Mouse (Mus musculus) limb, embryonic 13.5 days (tissue): ENCODE results near the gene Fbxo42. TPM values are rescaled to one million over a fixed set of nuclear protein-coding genes. Genes with fewer than 3 reads are reported as not detected.

Experiments
- ATAC-seq: fragments of 200-750 bp; cut with Nextera tagmentation; 2 replicates; pipeline ENCODE4 v1.8.0; 2017; ENCODE audit warnings: low read depth, moderate number of reproducible peaks, moderate TSS enrichment; ENCODE audit not compliant: low FRiP score
- H3K27ac ChIP-seq: fragments of 300-500 bp; sonication (generic); 2 replicates; pipeline ENCODE4 v1.5.1; 2015; ENCODE audit warnings: inconsistent platforms, mild to moderate bottlenecking, moderate library complexity
- H3K27me3 ChIP-seq: fragments of 300-500 bp; sonication (generic); 2 replicates; pipeline ENCODE4 v1.6.1; 2015; ENCODE audit warnings: mild to moderate bottlenecking, inconsistent platforms
- H3K36me3 ChIP-seq: fragments of 300-500 bp; sonication (generic); 2 replicates; pipeline ENCODE4 v1.6.1; 2015; ENCODE audit warnings: inconsistent platforms, mild to moderate bottlenecking, moderate library complexity
- H3K4me1 ChIP-seq: fragments of 300-500 bp; sonication (generic); 2 replicates; pipeline ENCODE4 v1.6.1; 2015; ENCODE audit warnings: inconsistent platforms
- H3K4me2 ChIP-seq: fragments of 300-500 bp; sonication (generic); replicated peaks from 2 replicates; pipeline ENCODE4 v1.6.1; 2015; ENCODE audit warnings: inconsistent platforms, mild to moderate bottlenecking, moderate library complexity
- H3K4me3 ChIP-seq: fragments of 300-500 bp; sonication (generic); 2 replicates; pipeline ENCODE4 v1.5.1; 2015; ENCODE audit warnings: moderate library complexity, mild to moderate bottlenecking, inconsistent platforms
- H3K9ac ChIP-seq: fragments of 300-500 bp; sonication (generic); 2 replicates; pipeline ENCODE4 v1.6.1; 2015; ENCODE audit warnings: mild to moderate bottlenecking, inconsistent platforms
- H3K9me3 ChIP-seq: fragments of 300-500 bp; sonication (generic); 2 replicates; pipeline ENCODE4 v1.6.1; 2016; ENCODE audit warnings: inconsistent platforms
- WGBS: fragments of 180-500 bp; shearing (Covaris S2); methylation state at CpG from one replicate; pipeline ENCODE4 v1.1.7; 2015; 5-methylcytosine and 5-hydroxymethylcytosine counted together
- polyA plus RNA-seq: library from polyadenylated mRNA; unstranded; fragments of >200 nt; fragmentation: Nextera tagmentation; extraction: Ambion mirVana; gene quantifications from 2 replicates; pipeline ENCODE4 v1.2.1, GENCODE M21; 2015

The Fbxo42 gene
- polyA plus RNA-seq, 1 experiment from 2014 or later, result 27.7 TPM

DNA sequence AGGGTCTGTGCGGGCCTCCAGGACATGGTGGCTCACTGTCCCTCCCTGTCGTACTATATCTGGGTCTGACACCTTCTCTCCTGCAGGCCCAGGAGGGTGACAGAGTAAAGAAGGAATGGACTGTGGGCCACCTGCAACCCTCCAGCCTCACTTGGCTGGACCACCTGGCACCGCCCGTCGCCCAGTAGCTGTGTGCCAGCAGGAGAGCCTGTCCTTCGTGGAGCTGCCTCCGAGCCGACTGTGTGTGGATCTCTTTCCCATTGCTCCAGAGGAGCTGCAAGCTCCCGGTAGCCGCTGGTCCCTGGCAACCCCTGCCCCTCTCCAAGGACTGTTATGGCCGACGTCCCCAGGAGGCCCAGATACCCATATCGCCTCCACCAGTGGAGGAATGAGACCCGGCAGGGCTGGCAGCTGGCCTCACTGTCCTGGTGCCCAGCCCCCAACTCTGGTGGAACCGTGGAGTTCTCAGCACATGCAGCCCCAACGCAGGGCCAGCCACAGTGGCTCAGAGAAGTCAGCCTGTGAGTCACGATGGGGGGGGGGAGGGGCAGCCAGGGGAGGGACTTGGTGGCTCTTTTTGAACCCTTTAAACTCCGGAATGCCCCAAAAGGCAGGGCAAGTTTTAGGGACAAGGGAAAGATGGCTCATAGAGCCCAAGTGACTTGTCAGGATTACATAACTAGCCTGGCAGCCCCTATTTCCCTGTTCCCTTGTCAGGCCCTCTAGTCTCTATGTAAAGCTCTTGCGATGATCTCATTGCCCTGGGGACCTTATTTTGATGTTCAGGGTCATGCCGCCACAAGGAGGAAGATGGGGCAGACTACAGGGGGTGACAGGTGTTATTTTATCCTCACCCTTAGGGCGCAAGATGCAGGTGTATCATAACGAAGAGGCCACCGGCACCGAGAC, 98.6 kb downstream of the Fbxo42 start:
- Histone ChIP-seq H3K9me3 (no peaks in the 10 kb centered on the region), H3K4me3 (peak overlapping the region; percentile 51), H3K9ac (0 out of 2 replicates have a peak overlapping the region, but pooled peaks have one; percentile 60), H3K27ac (0 out of 2 replicates have a peak overlapping the region, but pooled peaks have one; percentile 15), H3K4me1 (peaks cover 63% of the 10 kb centered on the region), H3K36me3 (peaks cover 7% of the 10 kb centered on the region; the same call in 1 of the 2 replicates), H3K4me2 (peak overlapping the region; percentile 71), H3K27me3 (peaks cover 97% of the 10 kb centered on the region)
- WGBS, result 23% methylated on average over 24 of the region's 24 CpGs
- no peak for ATAC-seq

DNA sequence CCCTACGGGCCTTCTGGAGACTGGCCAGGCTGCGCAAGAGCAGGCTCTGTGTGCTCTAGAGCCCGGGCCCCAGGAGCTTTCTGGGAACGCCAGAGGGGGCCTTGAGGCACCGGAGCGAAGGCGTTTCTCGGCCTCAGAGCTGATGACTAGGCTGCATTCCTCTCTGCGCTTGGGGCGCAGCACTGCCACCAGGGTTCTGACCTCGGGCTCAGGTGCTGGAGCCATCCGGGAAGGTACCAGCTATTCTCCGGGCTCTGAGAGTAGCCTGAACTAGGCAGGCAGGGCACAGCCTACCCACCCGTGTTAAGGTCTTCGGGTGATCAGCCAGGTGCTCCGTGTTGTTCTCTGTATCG, 99.3 kb downstream of the Fbxo42 start:
- 0 out of 2 replicates have a peak overlapping the region, but pooled peaks have one; percentile 60 for H3K9ac ChIP-seq
- H3K36me3 ChIP-seq, result peaks cover 13% of the 10 kb centered on the region
- H3K4me3 ChIP-seq, result peak overlapping the region; percentile 51
- H3K4me2 ChIP-seq, result peak overlapping the region; percentile 71
- H3K4me1 ChIP-seq, result peaks cover 60% of the 10 kb centered on the region
- H3K27ac ChIP-seq, result 0 out of 2 replicates have a peak overlapping the region, but pooled peaks have one; percentile 15
- 4% methylated on average over 17 of the region's 17 CpGs for WGBS
- no peak for ATAC-seq
- no peaks in the 10 kb centered on the region for H3K9me3 ChIP-seq
- H3K27me3 ChIP-seq, result peaks cover 93% of the 10 kb centered on the region

DNA sequence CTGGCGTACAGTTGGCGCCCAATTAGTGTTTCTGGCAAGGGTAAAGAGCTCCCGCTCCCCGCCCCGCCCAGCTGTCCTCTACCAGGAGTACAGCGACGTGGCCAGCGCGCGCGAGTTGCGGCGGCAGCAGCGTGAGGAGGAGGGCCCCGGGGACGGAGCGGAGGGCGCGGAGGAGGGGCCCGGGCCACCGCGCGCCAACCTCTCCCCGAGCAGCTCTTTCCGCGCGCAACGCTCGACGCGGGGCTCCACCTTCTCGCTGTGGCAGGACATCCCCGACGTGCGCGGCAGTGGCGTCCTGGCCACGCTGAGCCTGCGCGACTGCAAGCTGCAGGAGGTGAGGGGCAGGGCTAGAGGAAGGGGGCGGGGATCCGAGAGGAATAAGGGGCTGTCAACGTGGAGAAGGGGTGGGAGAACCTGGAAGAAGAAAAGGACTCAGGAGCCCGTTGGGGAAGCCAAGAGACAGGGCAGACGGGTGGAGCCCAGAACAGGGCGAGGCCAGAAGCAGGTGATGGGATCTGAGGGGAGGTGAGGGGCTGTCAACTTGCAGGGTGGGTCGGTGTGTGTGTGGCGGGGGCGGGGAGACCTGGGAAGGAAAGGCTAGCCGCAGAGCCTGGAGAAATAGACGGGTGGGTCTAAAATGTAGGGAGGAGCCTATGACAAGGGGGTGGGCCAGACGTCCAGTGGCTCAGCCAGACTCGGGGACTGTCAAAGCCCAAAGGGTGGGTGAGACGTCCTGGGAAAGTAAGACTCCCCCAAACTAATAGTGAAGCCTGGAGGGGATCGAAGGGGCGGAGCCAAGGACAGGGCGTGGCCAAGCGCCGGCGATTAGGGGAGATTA, 100.3 kb downstream of the Fbxo42 start:
- peak; percentile 62; the same call in 1 of the 2 replicates for ATAC-seq
- Histone ChIP-seq H3K4me1 (peaks cover 50% of the 10 kb centered on the region), H3K9me3 (no peaks in the 10 kb centered on the region), H3K4me2 (peak overlapping the region; percentile 71), H3K9ac (peak overlapping the region; percentile 60), H3K27me3 (peaks cover 83% of the 10 kb centered on the region), H3K36me3 (peaks cover 16% of the 10 kb centered on the region), H3K4me3 (peak overlapping the region; percentile 51), H3K27ac (no peak overlapping the region; the same call in 1 of the 2 replicates)
- WGBS, result 1% methylated on average over 60 of the region's 60 CpGs

DNA sequence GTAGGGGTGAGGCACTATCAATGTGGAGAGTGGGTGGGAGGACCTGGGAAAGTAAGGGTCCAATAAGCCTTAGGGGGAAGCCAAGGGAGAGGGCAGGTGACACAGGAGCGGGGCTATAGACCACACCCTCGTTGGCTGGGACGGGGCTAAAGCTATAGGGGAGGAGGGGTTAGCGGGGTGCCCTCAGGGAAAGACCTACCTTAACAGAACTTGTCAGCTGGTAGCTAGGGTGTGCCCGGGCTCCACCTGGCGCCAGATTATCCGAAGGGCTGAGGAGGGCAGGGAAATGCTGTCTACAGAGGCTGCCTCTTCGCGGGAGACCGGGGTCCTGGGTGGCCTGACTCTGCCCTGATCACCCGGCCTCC, 100.9 kb downstream of the Fbxo42 start:
- H3K27ac ChIP-seq, result no peak overlapping the region
- H3K4me3 ChIP-seq, result peak overlapping the region; percentile 51
- H3K27me3 ChIP-seq, result peaks cover 77% of the 10 kb centered on the region
- no peak for ATAC-seq
- peaks cover 16% of the 10 kb centered on the region for H3K36me3 ChIP-seq
- no peak overlapping the region for H3K9ac ChIP-seq
- 10% methylated on average over 11 of the region's 11 CpGs for WGBS
- H3K9me3 ChIP-seq, result no peaks in the 10 kb centered on the region
- peak overlapping the region; percentile 71 for H3K4me2 ChIP-seq
- H3K4me1 ChIP-seq, result peaks cover 46% of the 10 kb centered on the region

DNA sequence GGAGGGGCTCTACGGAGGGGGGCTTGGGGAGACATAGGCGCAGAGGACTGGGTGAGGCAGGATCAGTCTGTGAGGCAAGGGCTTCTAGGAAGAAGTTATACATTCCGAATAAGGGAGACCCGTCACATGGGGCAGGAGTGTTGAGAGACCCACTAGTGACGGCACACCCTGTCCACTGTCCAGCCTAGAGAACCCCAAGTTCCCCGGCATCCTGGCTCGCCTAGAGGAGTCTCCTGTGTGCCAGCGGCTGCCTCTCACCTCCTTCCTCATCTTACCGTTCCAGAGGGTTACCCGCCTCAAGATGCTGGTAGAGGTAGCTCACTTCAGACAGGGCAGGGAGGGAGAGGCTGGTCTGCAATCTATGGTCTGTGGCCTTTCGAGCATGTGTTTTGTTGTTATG, 101.7 kb downstream of the Fbxo42 start:
- WGBS, result 79% methylated on average over 11 of the region's 11 CpGs
- H3K4me2 ChIP-seq, result no peak overlapping the region
- no peak overlapping the region for H3K4me3 ChIP-seq
- ATAC-seq, result no peak
- H3K27me3 ChIP-seq, result peaks cover 69% of the 10 kb centered on the region
- H3K9me3 ChIP-seq, result no peaks in the 10 kb centered on the region
- H3K27ac ChIP-seq, result no peak overlapping the region
- no peak overlapping the region for H3K9ac ChIP-seq
- H3K4me1 ChIP-seq, result peaks cover 45% of the 10 kb centered on the region
- peaks cover 16% of the 10 kb centered on the region for H3K36me3 ChIP-seq

DNA sequence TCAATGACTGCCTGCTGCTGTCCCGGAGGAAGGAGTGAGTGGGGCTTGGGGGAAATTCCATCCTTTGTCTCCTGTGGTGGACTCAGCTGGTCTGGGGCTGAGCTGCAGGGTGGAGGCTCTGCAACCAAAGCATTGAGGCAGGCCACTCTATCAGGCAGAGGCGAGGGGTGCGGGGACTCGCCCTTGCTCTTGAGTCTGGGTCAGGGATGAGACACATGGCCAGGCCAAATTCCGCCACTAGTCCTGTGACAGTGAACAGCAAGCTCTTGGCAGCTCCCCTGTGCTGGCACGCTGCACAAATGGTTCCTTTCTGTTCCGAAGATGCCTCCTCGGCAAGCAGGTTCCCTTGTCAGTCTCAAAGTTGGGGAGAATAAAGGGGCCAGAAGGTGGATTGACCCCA, 103.4 kb downstream of the Fbxo42 start:
- Histone ChIP-seq H3K9me3 (no peaks in the 10 kb centered on the region), H3K4me2 (no peak overlapping the region), H3K27me3 (peaks cover 54% of the 10 kb centered on the region), H3K36me3 (peaks cover 16% of the 10 kb centered on the region), H3K4me1 (peaks cover 33% of the 10 kb centered on the region), H3K4me3 (no peak overlapping the region), H3K9ac (no peak overlapping the region), H3K27ac (no peak overlapping the region)
- ATAC-seq, result no peak
- 82% methylated on average over 8 of the region's 8 CpGs for WGBS

DNA sequence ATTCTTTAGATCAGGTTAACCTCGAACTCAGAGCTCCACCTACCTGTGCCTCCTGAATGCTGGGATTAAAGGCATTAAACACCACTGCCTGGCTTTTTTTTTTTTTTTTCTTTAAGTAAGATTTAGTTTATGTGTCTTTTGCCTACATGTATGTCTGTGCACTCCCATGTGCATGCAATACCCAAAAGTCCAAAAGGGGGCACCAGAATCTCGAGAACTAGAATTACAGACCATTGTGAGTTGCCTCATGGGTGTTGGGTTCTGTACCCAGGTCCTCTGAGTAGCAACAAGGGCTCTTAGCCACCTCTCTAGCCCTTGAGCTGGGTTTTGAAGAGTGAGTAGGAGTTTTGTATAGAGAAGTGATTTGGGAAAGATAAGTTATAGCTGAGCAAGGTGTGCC, 104.9 kb downstream of the Fbxo42 start:
- H3K27ac ChIP-seq, result no peak overlapping the region
- no peak for ATAC-seq
- no peak overlapping the region for H3K4me2 ChIP-seq
- H3K27me3 ChIP-seq, result peaks cover 38% of the 10 kb centered on the region
- peaks cover 31% of the 10 kb centered on the region for H3K36me3 ChIP-seq
- H3K4me3 ChIP-seq, result no peak overlapping the region
- H3K4me1 ChIP-seq, result peaks cover 17% of the 10 kb centered on the region
- H3K9me3 ChIP-seq, result no peaks in the 10 kb centered on the region
- 68% methylated on average over 2 of the region's 2 CpGs for WGBS
- H3K9ac ChIP-seq, result no peak overlapping the region

Other genes with a start within 250 kb of the Fbxo42 start
- gene Padi2, start 241.6 kb upstream of the Fbxo42 start, polyA plus RNA-seq, result 1.2 and 1.3 TPM in 2 replicates
- 387 and 396 TPM in 2 replicates for gene Sdhb, start 186.7 kb upstream of the Fbxo42 start, polyA plus RNA-seq
- 37.4 and 41.8 TPM in 2 replicates for gene Atp13a2, start 161.0 kb upstream of the Fbxo42 start, polyA plus RNA-seq
- 757 and 803 TPM in 2 replicates for gene Mfap2, start 137.5 kb upstream of the Fbxo42 start, polyA plus RNA-seq
- gene Crocc, start 87.4 kb upstream of the Fbxo42 start, polyA plus RNA-seq, result 7.2 and 8.0 TPM in 2 replicates
- 88.7 and 92.3 TPM in 2 replicates for gene Necap2, start 69.6 kb upstream of the Fbxo42 start, polyA plus RNA-seq
- gene Spata21, start 59.6 kb upstream of the Fbxo42 start, polyA plus RNA-seq, result 0.08 and 0.20 TPM in 2 replicates
- gene Szrd1, start 8.1 kb upstream of the Fbxo42 start, polyA plus RNA-seq, result 43.6 and 44.2 TPM in 2 replicates
- 6.1 and 8.4 TPM in 2 replicates for gene Rsg1, start 66.0 kb downstream of the Fbxo42 start, polyA plus RNA-seq
- 8.1 and 10.9 TPM in 2 replicates for gene Arhgef19, start 91.6 kb downstream of the Fbxo42 start, polyA plus RNA-seq
- gene Epha2, start 153.3 kb downstream of the Fbxo42 start, polyA plus RNA-seq, result 2.6 and 3.9 TPM in 2 replicates
- gene Fam131c, start 220.3 kb downstream of the Fbxo42 start, polyA plus RNA-seq, result 0.65 and 0.91 TPM in 2 replicates